In the genomic region with DNA sequence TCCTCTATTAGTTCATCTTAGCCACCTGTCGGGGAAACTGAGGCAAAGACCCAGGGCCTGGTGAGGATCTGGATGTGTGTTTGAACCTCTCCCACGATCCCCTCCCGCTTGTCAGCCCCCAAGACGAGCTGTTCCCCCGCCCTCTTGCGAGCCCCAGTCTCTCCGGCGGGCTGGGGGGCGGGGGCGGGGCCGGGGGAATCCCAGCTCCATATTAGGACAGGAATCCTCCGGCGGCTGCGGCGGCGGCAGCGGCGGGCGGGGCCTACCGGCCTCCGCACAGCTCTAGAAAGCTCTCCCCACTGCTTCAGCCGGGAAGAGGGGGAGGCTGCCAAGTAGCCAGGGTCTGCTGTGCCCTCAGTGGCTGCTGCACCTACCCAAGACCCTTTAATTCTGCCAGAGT, we compare ENCODE assay signal across 10 mouse cellular contexts. TPM values are rescaled to one million over a fixed set of nuclear protein-coding genes. Genes with fewer than 3 reads are reported as not detected.
DNase-seq lines count a peak whose midpoint lies in the region; ATAC-seq lines count a peak whose summit lies in the region.
"Had no signal": no experiment of that assay in that cellular context is flagged by ENCODE, and none has a peak within 500 bp of the region (broad histone marks: within the 10 kb centered on the region; RNA-seq: fewer than 3 reads in every experiment).

No protein-coding gene starts in this region.

- peak overlapping the region; percentile 20 for H3K4me2 ChIP-seq in intestine, embryonic 14.5 days (ENCODE audit: low read length)
- H3K4me2 ChIP-seq: liver, embryonic 11.5 days had no signal

- peak; percentile 54 for DNase-seq in layer of hippocampus, adult 9-11 months
- DNase-seq in layer of hippocampus, postnatal 25 days (ENCODE audit: extremely low spot score in 1 of 2, low spot score in 1 of 2): no peak
- peak; percentile 35 for DNase-seq in embryonic facial prominence, embryonic 10.5 days (ENCODE audit: low spot score)
- DNase-seq in intestine, embryonic 14.5 days (ENCODE audit: low spot score): no peak
- peak; percentile 60 for DNase-seq in retina, postnatal 1 day
- DNase-seq in ovary, adult 18-20 months (ENCODE audit: low spot score): no peak
- no peak for DNase-seq in gastrocnemius, adult 8-10 months (ENCODE audit: low spot score in 2 of 2)
- no peak for DNase-seq in adipocyte (ENCODE audit: low spot score)
- DNase-seq: kidney, adult 11 months had no signal

- WGBS in embryonic facial prominence, embryonic 10.5 days: 2% methylated on average over 22 of the region's 22 CpGs
- 2% methylated on average over 21 of the region's 22 CpGs for WGBS in intestine, embryonic 14.5 days

- H3K9me3 ChIP-seq in embryonic facial prominence, embryonic 10.5 days: no peaks in the 10 kb centered on the region
- no peaks in the 10 kb centered on the region for H3K9me3 ChIP-seq in intestine, embryonic 14.5 days (ENCODE audit: control insufficient read depth, low read length)

- peaks cover 79% of the 10 kb centered on the region for H3K27me3 ChIP-seq in embryonic facial prominence, embryonic 10.5 days (replicated peaks; ENCODE audit: low read depth, poor library complexity, severe bottlenecking)
- H3K27me3 ChIP-seq in intestine, embryonic 14.5 days (replicated peaks; ENCODE audit: control insufficient read depth, insufficient read depth, low read length): peaks cover 37% of the 10 kb centered on the region

- peak overlapping the region; percentile 23; the same call in 1 of the 2 replicates for H3K4me3 ChIP-seq in embryonic facial prominence, embryonic 10.5 days
- peak overlapping the region; percentile 15; the same call in 1 of the 2 replicates for H3K4me3 ChIP-seq in intestine, embryonic 14.5 days (ENCODE audit: low read depth, low read length)

- H3K27ac ChIP-seq in embryonic facial prominence, embryonic 10.5 days (replicated peaks): no peak overlapping the region
- no peak overlapping the region for H3K27ac ChIP-seq in intestine, embryonic 14.5 days (ENCODE audit: low read depth)

- peaks cover 11% of the 10 kb centered on the region for H3K4me1 ChIP-seq in embryonic facial prominence, embryonic 10.5 days
- 0 out of 2 replicates have a peak, but pooled peaks cover 4% of the 10 kb centered on the region for H3K4me1 ChIP-seq in intestine, embryonic 14.5 days (replicated peaks; ENCODE audit: control insufficient read depth, insufficient read depth, low read length)

- ATAC-seq in intestine, embryonic 14.5 days (replicated peaks; ENCODE audit: low FRiP score, low TSS enrichment, low read depth): no peak

- no peak overlapping the region for H3K9ac ChIP-seq in intestine, embryonic 14.5 days (ENCODE audit: low read length)

- no peaks in the 10 kb centered on the region for H3K36me3 ChIP-seq in embryonic facial prominence, embryonic 10.5 days (replicated peaks)
- H3K36me3 ChIP-seq in intestine, embryonic 14.5 days (ENCODE audit: control insufficient read depth, insufficient read depth, low read length): no peaks in the 10 kb centered on the region

RNA-seq across cellular contexts. Expression of a gene that starts 0.6 kb away (rescaled TPM):
- 1 to 10 TPM; 5.7 to 6.6 TPM for total RNA-seq in layer of hippocampus, postnatal 25 days (2021)
- polyA plus RNA-seq in embryonic facial prominence, embryonic 10.5 days (2016; fragmentation: Nextera tagmentation; extraction: Ambion mirVana): not detected in 2 replicates
- polyA plus RNA-seq in intestine, embryonic 14.5 days (2014; fragmentation: Nextera tagmentation; extraction: Ambion mirVana): 0.31 and 0.42 TPM in 2 replicates
- total RNA-seq in gastrocnemius, adult 8-10 months (2022): under 1 TPM in 1 of 4 experiments, not detected in 3; 0.11 TPM

RNA-seq across cellular contexts. Expression of a gene that starts 28.8 kb away (rescaled TPM):
- total RNA-seq in layer of hippocampus, postnatal 25 days (2021): 10 to 100 TPM; 60.5 to 71.1 TPM
- 164 and 165 TPM in 2 replicates for polyA plus RNA-seq in embryonic facial prominence, embryonic 10.5 days (2016; fragmentation: Nextera tagmentation; extraction: Ambion mirVana)
- polyA plus RNA-seq in intestine, embryonic 14.5 days (2014; fragmentation: Nextera tagmentation; extraction: Ambion mirVana): 119 and 127 TPM in 2 replicates
- 10 to 100 TPM; 56.3 to 63.7 (median 60.7) TPM for total RNA-seq in gastrocnemius, adult 8-10 months (2022)

RNA-seq across cellular contexts. Expression of a gene that starts 32.9 kb away (rescaled TPM):
- total RNA-seq in layer of hippocampus, postnatal 25 days (2021): 10 to 100 TPM; 14.2 to 17.6 TPM
- 7.1 and 8.5 TPM in 2 replicates for polyA plus RNA-seq in embryonic facial prominence, embryonic 10.5 days (2016; fragmentation: Nextera tagmentation; extraction: Ambion mirVana)
- polyA plus RNA-seq in intestine, embryonic 14.5 days (2014; fragmentation: Nextera tagmentation; extraction: Ambion mirVana): 6.8 and 7.0 TPM in 2 replicates
- 1 to 10 TPM; 4.0 to 6.1 (median 4.3) TPM for total RNA-seq in gastrocnemius, adult 8-10 months (2022)

RNA-seq across cellular contexts. Expression of a gene that starts 47.8 kb away (rescaled TPM):
- total RNA-seq in layer of hippocampus, postnatal 25 days (2021): 10 to 100 TPM; 20.2 to 20.9 TPM
- 2.6 and 3.1 TPM in 2 replicates for polyA plus RNA-seq in embryonic facial prominence, embryonic 10.5 days (2016; fragmentation: Nextera tagmentation; extraction: Ambion mirVana)
- polyA plus RNA-seq in intestine, embryonic 14.5 days (2014; fragmentation: Nextera tagmentation; extraction: Ambion mirVana): 2.2 and 2.5 TPM in 2 replicates
- 1 to 10 TPM; 2.7 to 3.8 (median 3.3) TPM for total RNA-seq in gastrocnemius, adult 8-10 months (2022)

RNA-seq across cellular contexts. Expression of a gene that starts 47.9 kb away (rescaled TPM):
- total RNA-seq in layer of hippocampus, postnatal 25 days (2021): 100 to 1,000 TPM; 131 to 132 TPM
- 34.7 and 36.1 TPM in 2 replicates for polyA plus RNA-seq in embryonic facial prominence, embryonic 10.5 days (2016; fragmentation: Nextera tagmentation; extraction: Ambion mirVana)
- 39.1 and 45.2 TPM in 2 replicates for polyA plus RNA-seq in intestine, embryonic 14.5 days (2014; fragmentation: Nextera tagmentation; extraction: Ambion mirVana)
- 10 to 100 TPM; 16.0 to 23.1 (median 19.5) TPM for total RNA-seq in gastrocnemius, adult 8-10 months (2022)

Comparison
In these comparisons a context has a peak if more than half of its experiments do, and no peak if none do; other contexts are left out.
1. DNase-seq: peak in layer of hippocampus, adult 9-11 months (single experiment), embryonic facial prominence, embryonic 10.5 days (single experiment) and retina, postnatal 1 day (single experiment); none in layer of hippocampus, postnatal 25 days (0 of 2), intestine, embryonic 14.5 days (single experiment), ovary, adult 18-20 months (single experiment), gastrocnemius, adult 8-10 months (0 of 2) and adipocyte (single experiment).
2. RNA of a gene that starts 0.6 kb away (total RNA-seq): 5.7 to 6.6 TPM in layer of hippocampus, postnatal 25 days; 0.11 TPM in gastrocnemius, adult 8-10 months; every median in the first group is over 4 times any median in the second.